Mouse (Mus musculus): ENCODE measurements around the gene Spen. TPM values are rescaled to one million over a fixed set of nuclear protein-coding genes. Genes with fewer than 3 reads are reported as not detected.

The Spen gene
- total RNA-seq, 4 experiments from 2014 or later = 29.2 to 32.2 (median 30.1) TPM

GRCm38 (mm10) chr4:141420886-141421285 lies 117.5 kb downstream of the Spen start:
- DNase-seq (ENCODE audit: low spot score) = no peak

- DNase-seq (ENCODE audit: low spot score) = no peak
These were observed 118.1 kb downstream of the Spen start, which contains the start of gene Hspb7 for GRCm38 (mm10) chr4:141420192-141420829. Gene Hspb7 (plus strand): TSS chr4:141420779.

- DNase-seq (ENCODE audit: low spot score) = no peak
These were observed 118.8 kb downstream of the Spen start for GRCm38 (mm10) chr4:141419398-141420191.

Other genes with a start within 250 kb of the Spen start
- 1 to 10 TPM; 4.6 to 7.1 (median 5.2) TPM for gene Epha2, start 237.4 kb downstream of the Spen start, total RNA-seq (2022)
- 1 to 10 TPM; 2.4 to 5.5 (median 4.1) TPM for gene Fam131c, start 170.4 kb downstream of the Spen start, total RNA-seq (2022)
- not detected for gene Clcnka, start 139.9 kb downstream of the Spen start, total RNA-seq (2022)
- 1 to 10 TPM in 1 of 4 experiments, under 1 TPM in 3; 0.33 to 1.5 (median 0.59) TPM for gene Clcnkb, start 122.6 kb downstream of the Spen start, total RNA-seq (2022)
- 1,000 to 10,000 TPM; 1,512 to 1,942 (median 1,609) TPM for gene Hspb7, start 117.8 kb downstream of the Spen start, total RNA-seq (2022)
- 1 to 10 TPM in 1 of 4 experiments, under 1 TPM in 3; 0.82 to 1.5 (median 0.93) TPM for gene Srarp, start 102.5 kb downstream of the Spen start, total RNA-seq (2022)
- 10 to 100 TPM; 24.8 to 28.4 (median 26.5) TPM for gene Zbtb17, start 93.9 kb downstream of the Spen start, total RNA-seq (2022)
- 100 to 1,000 TPM; 221 to 281 (median 251) TPM for gene Fblim1, start 67.5 kb upstream of the Spen start, total RNA-seq (2022)
- gene Tmem82, start 80.0 kb upstream of the Spen start, total RNA-seq (2022) = 10 to 100 TPM; 15.0 to 19.3 (median 16.5) TPM
- 100 to 1,000 TPM; 124 to 157 (median 144) TPM for gene Slc25a34, start 85.2 kb upstream of the Spen start, total RNA-seq (2022)
- 100 to 1,000 TPM; 113 to 133 (median 117) TPM for gene Plekhm2, start 126.3 kb upstream of the Spen start, total RNA-seq (2022)
- 1 to 10 TPM in 2 of 4 experiments, not detected in 2; 1.2 to 4.0 TPM for gene Rsc1a1, start 147.0 kb upstream of the Spen start, total RNA-seq (2022)
- 10 to 100 TPM; 26.1 to 34.6 (median 29.1) TPM for gene Ddi2, start 184.8 kb upstream of the Spen start, total RNA-seq (2022)
- under 1 TPM in 3 of 4 experiments, not detected in 1; 0.44 to 0.66 (median 0.63) TPM for gene Agmat, start 208.1 kb upstream of the Spen start, total RNA-seq (2022)